Mouse (Mus musculus): Measurements from ENCODE around the gene Ms4a6c.
"Not testable (repeated sequence)": the region's sequence is repeated elsewhere in the genome, so short reads cannot be mapped to it uniquely, and the experiment has no call there.

The Ms4a6c gene

GRCm38 (mm10) chr19:11469215-11469614, at the start of gene Ms4a6c:
Ms4a6c (plus strand) TSS chr19:11469366.
- in situ Hi-C loops (cut with MboI, MseI) = loop anchor here in 1 of 2 experiments (25.0 kb wide), 1 partner anchor 882 kb away; the partner anchor contains the start of genes Cyb561a3 and Tmem138

GRCm38 (mm10) chr19:11431209-11431608, 38.0 kb upstream of the Ms4a6c start:
- in situ Hi-C loops (cut with MboI, MseI) = not testable (repeated sequence)

GRCm38 (mm10) chr19:11435058-11435834, 33.9 kb upstream of the Ms4a6c start:
- in situ Hi-C loops (cut with MboI, MseI) = loop anchor here (5.0 kb wide), 2 partner anchors 33 to 37 kb away; partner anchors contain the start of gene Ms4a4c (in 1 of the 2)

- in situ Hi-C loops (cut with MboI, MseI) = no loop called here
Measured at GRCm38 (mm10) chr19:11443338-11443737, 25.8 kb upstream of the Ms4a6c start, which contains the start of gene Ms4a4b. Ms4a4b (plus strand) TSS chr19:11443553.

GRCm38 (mm10) chr19:11443964-11444363, 25.2 kb upstream of the Ms4a6c start:
- in situ Hi-C loops (cut with MboI, MseI) = no loop called here

GRCm38 (mm10) chr19:11447238-11447637, 21.9 kb upstream of the Ms4a6c start:
- in situ Hi-C loops (cut with MboI, MseI) = no loop called here

- in situ Hi-C loops (cut with MboI, MseI) = loop anchor here (5.0 to 25.0 kb wide), 3 partner anchors 42 to 872 kb away; partner anchors contain the start of genes Cyb561a3 (in 1 of the 2) and Tmem138 (in 1 of the 2)
Measured at GRCm38 (mm10) chr19:11459041-11459440, 10.1 kb upstream of the Ms4a6c start.

GRCm38 (mm10) chr19:11464795-11465194, 4.4 kb upstream of the Ms4a6c start:
- in situ Hi-C loops (cut with MboI, MseI) = loop anchor here in 1 of 2 experiments (5.0 to 25.0 kb wide), 2 partner anchors 92 to 877 kb away; partner anchors contain the start of genes Cyb561a3 and Tmem138

- in situ Hi-C loops (cut with MboI, MseI) = loop anchor here in 1 of 2 experiments (25.0 kb wide), 1 partner anchor 879 kb away; the partner anchor contains the start of genes Cyb561a3 and Tmem138
Measured at GRCm38 (mm10) chr19:11466471-11466870, 2.7 kb upstream of the Ms4a6c start.

- in situ Hi-C loops (cut with MboI, MseI) = loop anchor here in 1 of 2 experiments (25.0 kb wide), 1 partner anchor 881 kb away; the partner anchor contains the start of genes Cyb561a3 and Tmem138
Measured at GRCm38 (mm10) chr19:11468361-11468760, 805 bp upstream of the Ms4a6c start.

- in situ Hi-C loops (cut with MboI, MseI) = no loop called here
Measured at GRCm38 (mm10) chr19:11479714-11480113, 10.5 kb downstream of the Ms4a6c start.

GRCm38 (mm10) chr19:11482684-11483083, 13.5 kb downstream of the Ms4a6c start:
- in situ Hi-C loops (cut with MboI, MseI) = no loop called here

GRCm38 (mm10) chr19:11483941-11484340, 14.8 kb downstream of the Ms4a6c start:
- in situ Hi-C loops (cut with MboI, MseI) = no loop called here

- in situ Hi-C loops (cut with MboI, MseI) = no loop called here
Measured at GRCm38 (mm10) chr19:11484388-11484787, 15.2 kb downstream of the Ms4a6c start.

- in situ Hi-C loops (cut with MboI, MseI) = loop anchor here in 1 of 2 experiments (5.0 kb wide), 1 partner anchor 122 kb away; no protein-coding TSS in a partner anchor
Measured at GRCm38 (mm10) chr19:11485266-11485665, 16.1 kb downstream of the Ms4a6c start.

- in situ Hi-C loops (cut with MboI, MseI) = loop anchor here in 1 of 2 experiments (5.0 kb wide), 1 partner anchor 122 kb away; no protein-coding TSS in a partner anchor
Measured at GRCm38 (mm10) chr19:11485746-11486145, 16.6 kb downstream of the Ms4a6c start, which contains the start of gene Gm8369. Gm8369 (plus strand) TSS chr19:11485938.

- in situ Hi-C loops (cut with MboI, MseI) = loop anchor here in 1 of 2 experiments (5.0 kb wide), 1 partner anchor 121 kb away; no protein-coding TSS in a partner anchor
Measured at GRCm38 (mm10) chr19:11486599-11486998, 17.4 kb downstream of the Ms4a6c start.

GRCm38 (mm10) chr19:11491406-11492189, 22.4 kb downstream of the Ms4a6c start:
- in situ Hi-C loops (cut with MboI, MseI) = loop anchor here in 1 of 2 experiments (5.0 to 10.0 kb wide), 2 partner anchors 129 to 747 kb away; no protein-coding TSS in a partner anchor

- in situ Hi-C loops (cut with MboI, MseI) = loop anchor here in 1 of 2 experiments (5.0 to 10.0 kb wide), 2 partner anchors 130 to 748 kb away; no protein-coding TSS in a partner anchor
Measured at GRCm38 (mm10) chr19:11492671-11493070, 23.5 kb downstream of the Ms4a6c start.

- in situ Hi-C loops (cut with MboI, MseI) = loop anchor here in 1 of 2 experiments (5.0 to 10.0 kb wide), 2 partner anchors 132 to 750 kb away; no protein-coding TSS in a partner anchor
Measured at GRCm38 (mm10) chr19:11494519-11494918, 25.4 kb downstream of the Ms4a6c start.

GRCm38 (mm10) chr19:11496361-11496760, 27.2 kb downstream of the Ms4a6c start:
- in situ Hi-C loops (cut with MboI, MseI) = loop anchor here in 1 of 2 experiments (10.0 kb wide), 1 partner anchor 752 kb away; no protein-coding TSS in a partner anchor
